Mouse (Mus musculus) skeletal muscle tissue, adult 2 months (tissue): ENCODE measurements around the gene Efcab11.

Source experiments
- DNase-seq: peaks from one replicate; pipeline ENCODE4 v3.0.0-alpha.2; 2012; ENCODE audit warnings: low read depth, low spot score

Efcab11 gene

GRCm38 (mm10) chr12:99756213-99756612, 128.0 kb downstream of the Efcab11 start:
- DNase-seq, result no peak

- DNase-seq, result no peak
These were observed 131.3 kb downstream of the Efcab11 start for GRCm38 (mm10) chr12:99752986-99753385.

GRCm38 (mm10) chr12:99749391-99749790, 134.8 kb downstream of the Efcab11 start:
- DNase-seq, result no peak

- no peak for DNase-seq
These were observed 142.6 kb downstream of the Efcab11 start for GRCm38 (mm10) chr12:99741631-99742030.

DNA sequence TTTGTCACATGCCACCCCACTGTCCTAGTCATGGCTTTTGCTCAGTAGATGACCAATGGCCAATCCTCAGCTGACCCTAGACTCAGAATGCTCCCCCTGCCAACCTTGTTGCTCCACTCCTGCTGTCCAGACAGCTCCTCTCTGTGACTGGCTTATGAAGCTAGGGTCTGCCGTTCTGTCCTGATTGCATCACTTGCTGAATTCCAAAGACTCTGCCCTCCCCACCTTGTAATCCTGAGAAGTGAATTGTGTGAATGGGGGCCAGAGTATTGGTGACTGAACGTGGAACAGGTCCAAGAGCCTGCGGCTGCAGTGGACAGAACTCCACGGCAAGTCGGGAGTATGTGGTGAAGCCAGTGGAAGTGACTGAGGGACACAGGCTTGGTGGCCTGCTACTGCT, 145.0 kb downstream of the Efcab11 start:
- DNase-seq, result no peak

DNA sequence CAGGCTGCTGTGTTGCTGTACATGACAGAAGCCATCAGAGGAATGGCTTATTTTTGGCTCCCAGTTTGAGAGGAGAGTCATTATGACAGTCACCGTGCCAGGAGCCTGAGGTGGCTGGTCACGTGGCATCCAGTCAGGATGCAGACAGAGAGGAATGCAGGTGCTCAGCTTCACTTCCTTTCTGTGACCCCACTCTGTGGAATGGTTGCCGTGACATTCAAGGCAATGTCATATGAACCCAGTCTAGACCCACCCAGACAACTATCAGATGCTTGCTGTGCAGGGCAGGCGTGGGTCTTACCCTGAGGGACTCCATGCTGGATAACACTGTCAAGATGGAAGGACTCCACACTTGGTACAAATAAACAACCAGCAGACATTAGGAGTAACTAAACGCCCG, 146.0 kb downstream of the Efcab11 start:
- DNase-seq, result no peak

DNA sequence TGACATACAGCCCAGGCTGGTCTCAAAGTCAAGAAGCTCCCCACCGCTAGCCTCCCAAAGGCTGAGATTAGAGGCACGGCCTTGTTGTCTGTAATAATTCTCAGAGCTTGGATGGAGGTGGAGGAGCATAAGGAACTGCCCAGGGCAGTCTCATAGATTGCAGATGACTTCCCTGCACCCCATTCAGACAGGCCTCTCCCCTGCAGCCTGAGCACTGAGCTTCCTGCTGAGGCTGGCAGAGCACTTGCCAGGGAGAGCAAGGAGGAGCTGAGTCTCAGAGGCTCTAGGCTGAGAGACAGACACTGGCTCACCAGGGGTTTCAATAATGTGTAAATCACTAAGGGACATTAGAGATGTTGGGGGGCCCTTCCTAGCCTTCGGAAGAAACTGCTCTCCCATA, 147.3 kb downstream of the Efcab11 start:
- no peak for DNase-seq

- DNase-seq, result no peak
These were observed 149.1 kb downstream of the Efcab11 start for GRCm38 (mm10) chr12:99735172-99735571.

DNA sequence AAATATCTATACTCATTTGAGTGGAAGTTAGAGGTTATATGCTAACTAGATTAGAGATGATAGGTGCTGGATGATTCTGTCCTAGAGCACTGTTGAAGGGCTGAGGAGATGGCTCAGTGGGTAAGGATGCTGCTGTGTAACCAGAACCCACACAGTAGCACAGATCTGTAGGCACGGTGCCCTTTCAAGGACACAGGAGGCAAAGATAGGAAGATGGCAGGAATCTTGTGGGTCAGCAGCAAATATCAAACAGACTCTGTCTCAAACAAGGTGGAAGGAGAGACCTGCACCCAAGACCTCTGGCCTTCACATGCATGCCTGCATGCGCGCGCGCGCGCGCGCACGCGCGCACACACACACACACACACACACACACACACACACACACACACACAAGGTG, 160.0 kb downstream of the Efcab11 start:
- no peak for DNase-seq

GRCm38 (mm10) chr12:99723791-99724190, 160.4 kb downstream of the Efcab11 start:
- DNase-seq, result no peak

GRCm38 (mm10) chr12:99721318-99721717, 162.9 kb downstream of the Efcab11 start:
- peak; percentile 62 for DNase-seq

GRCm38 (mm10) chr12:99719777-99720176, 164.5 kb downstream of the Efcab11 start:
- no peak for DNase-seq

- DNase-seq, result no peak
These were observed 166.1 kb downstream of the Efcab11 start for GRCm38 (mm10) chr12:99718161-99718560.

DNA sequence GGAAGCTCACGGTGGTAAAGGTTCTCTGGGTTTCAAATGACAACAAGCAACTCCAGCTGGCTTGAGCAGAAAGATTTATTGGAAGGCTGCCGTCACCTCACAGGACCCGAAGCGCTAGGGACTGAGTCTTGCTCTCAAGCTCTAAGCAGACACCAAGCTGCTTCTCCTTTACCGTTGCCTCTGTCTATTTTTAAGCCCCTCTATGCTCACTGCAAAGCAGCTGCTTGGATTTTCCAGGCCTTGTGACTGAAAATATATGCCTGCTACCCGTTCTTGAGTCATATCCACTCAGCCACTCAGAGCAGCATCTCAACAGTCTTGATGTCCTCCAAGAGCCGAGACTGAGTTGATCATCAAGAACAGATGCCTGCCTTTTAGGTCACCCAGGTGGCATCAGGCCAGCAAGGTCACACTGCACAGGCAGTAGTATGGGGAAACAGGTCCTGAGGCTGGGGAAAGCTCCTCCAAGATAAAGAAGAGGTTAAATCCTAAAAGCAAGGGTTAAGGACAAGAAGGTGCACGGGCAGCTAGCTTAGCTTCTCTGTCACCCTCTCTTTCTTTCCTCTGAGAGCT, 168.1 kb downstream of the Efcab11 start:
- DNase-seq, result peak; percentile 96

DNA sequence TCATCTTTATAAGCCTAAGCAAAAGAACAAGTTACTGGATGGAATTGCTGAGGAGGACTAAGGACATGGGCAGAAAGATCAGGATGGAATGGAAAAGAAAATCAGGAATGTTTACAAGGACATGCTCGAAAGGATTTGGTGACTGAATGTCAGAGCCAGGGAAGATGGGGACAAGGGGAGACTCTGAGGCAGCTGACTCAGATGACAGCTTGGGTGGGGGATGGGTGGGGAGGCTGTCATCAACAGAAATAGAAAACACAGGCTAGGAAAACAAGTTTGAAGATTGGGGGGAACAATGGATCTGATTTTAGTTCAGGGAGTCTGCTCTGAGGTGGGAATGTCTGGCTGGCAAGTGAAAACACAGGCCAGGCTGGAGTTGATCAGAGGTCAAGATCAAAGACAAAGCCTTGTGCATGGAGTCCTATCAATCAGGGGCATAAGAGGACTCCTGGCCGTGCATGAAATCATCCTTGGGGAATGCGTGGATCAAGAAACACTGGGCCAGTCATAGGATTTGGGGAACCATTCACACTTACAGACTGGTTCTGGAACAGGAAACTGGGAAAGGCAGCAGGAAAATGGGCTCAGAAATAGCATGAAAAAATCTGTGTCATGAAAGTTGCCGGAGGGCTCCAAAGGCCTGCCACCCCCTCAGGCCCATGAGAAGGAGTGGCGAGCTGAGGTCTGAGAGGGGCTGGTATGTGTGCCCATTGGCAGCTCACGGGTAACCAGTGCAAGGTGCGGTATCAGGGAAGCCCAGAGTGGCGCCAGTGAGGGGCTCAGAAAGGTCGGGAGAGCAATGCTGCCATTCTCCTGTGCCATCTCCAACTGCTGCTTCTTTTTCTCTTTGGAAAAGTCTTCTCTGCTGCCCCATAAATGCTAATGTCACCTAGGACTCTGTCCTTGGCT, 168.9 kb downstream of the Efcab11 start:
- DNase-seq, result peak; percentile 66

- no peak for DNase-seq
These were observed 172.0 kb downstream of the Efcab11 start for GRCm38 (mm10) chr12:99712214-99712613.

DNA sequence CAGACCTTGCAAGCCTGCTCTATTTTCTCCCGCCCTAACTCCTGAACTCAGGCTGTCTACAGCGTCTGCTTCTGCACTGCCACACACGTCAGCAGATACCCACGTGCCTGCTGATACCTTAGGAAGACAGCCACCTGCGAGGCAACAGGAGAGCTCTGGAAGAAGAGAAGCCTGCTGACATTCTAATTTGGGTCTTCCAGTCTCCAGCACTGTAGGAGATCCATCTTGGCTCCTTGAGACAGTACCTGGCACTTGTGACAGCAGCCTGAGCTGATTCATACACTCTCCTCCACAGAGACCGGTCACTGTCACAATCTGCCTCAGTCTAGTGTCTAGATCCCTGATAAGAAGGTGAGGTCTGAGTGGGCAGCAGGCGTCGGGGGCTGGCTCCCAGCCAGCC, 182.0 kb downstream of the Efcab11 start:
- DNase-seq, result peak; percentile 84

DNA sequence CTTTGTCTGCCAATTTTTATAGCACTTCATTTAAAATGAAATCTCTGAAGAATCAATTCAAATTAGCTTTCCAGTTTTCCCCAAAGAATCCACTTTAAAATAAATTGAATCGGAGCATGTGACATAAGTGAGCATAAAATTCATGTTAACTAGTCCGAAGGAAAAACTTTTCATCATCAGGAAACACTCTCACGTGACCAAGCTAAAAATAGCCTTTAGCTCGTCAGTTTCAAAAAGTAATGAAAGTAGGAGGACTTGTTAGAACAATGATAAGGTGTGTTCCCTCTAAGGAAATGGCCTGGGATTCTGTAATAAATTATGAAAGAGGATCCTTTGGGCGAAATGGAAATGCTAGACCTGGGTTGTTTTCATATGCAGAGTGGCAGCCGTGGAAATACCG, 183.9 kb downstream of the Efcab11 start:
- no peak for DNase-seq

DNA sequence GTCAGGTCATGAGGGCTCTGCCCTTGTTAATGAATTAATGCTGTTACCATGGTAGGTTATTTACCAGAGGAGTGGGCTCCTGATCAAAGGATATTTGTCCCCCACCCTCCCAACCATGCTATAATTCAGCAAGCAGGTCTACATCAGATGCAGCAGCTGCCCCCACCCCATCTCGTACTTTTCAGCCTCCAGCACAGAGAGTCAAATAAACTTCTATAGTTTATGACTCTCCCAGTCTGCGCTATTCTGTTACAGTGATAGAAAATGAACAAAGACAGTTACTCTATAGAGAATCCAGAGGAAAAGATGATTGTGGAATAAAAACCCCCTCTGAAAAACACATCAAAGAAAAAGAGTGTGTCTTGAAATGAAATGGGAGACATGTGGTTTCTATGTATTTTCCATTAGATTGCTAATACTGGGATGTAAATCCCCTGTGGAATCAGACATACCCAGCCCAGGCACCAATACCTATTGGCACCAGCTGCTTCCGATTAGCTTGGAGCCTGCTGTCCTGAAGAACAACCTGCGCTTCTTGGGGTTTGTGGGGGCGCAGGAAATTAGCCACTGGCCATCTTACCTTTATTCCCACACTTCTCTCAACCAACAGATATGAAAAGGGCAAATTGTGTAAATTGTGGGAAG, 184.7 kb downstream of the Efcab11 start:
- DNase-seq, result no peak

GRCm38 (mm10) chr12:99694066-99694465, 190.2 kb downstream of the Efcab11 start:
- DNase-seq, result no peak

DNA sequence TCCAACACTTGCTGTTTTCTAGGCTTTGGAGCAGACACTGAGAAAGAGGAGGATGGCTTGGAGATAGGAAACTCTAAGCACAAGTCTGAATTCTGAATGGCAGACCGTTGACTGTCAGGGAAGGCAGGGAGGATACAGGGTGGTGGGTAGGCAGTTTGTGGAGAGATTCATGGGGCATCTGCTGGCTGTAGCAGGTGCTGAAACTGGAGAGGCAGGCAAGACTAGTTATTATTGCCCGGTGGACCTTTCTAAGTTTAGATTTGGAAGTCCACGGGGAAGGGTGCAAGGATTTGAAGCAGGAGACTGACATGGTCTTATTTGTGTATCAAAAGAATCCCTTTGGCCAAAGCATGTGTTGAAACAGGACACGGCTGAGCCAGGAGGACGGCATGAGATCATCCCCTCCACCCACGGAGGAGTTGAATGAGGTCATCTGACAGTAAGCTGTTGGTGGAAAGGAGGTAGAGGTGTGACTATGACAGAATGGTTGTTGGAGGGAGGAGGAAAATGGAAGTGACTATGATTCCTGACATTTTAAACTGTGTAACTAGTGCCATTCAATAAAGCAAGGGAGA, 197.7 kb downstream of the Efcab11 start:
- DNase-seq, result peak; percentile 87

DNA sequence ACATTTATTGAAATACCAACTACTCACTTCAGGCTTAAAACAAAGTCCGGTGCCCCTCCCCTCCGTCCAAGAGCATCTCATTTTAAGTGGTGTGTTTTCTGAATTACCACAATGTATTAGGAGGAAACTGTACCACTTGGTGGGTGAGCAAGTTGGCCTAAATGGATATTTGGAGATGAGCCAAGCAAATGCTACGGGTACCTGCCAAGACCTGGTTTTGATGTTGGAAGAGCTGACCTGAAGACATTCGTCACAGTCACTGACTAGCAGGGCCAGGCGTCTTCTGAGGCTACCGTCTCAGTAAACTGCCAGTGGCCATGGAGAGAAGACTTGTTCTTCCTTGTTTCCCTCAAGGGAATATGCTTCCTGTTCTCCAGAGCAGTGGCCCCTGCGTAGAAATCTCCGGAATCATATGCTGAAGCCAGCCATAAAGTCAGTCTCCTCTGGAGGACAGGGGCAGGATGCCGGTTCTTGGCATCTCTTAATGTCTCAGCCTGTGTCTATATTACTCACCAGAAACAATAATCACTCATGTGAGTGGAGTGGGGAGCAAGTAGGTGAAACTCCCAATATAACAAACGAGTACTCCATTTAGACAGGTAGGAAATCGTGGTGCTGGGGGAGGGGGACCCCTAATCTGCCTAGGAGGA, 198.7 kb downstream of the Efcab11 start:
- peak; percentile 50 for DNase-seq
